Mouse (Mus musculus) liver, embryonic 14.5 days (tissue): ENCODE measurements around the gene Calr.

ENCODE experiments used
- CTCF ChIP-seq: IDR thresholded peaks from 2 replicates; pipeline ENCODE4 v1.5.1; 2016; ENCODE audit warnings: antibody characterized with exemption, low read depth, control low read depth
- EP300 ChIP-seq: IDR thresholded peaks from 2 replicates; pipeline ENCODE4 v1.6.1; 2016; ENCODE audit warnings: antibody characterized with exemption, low read depth

DNA sequence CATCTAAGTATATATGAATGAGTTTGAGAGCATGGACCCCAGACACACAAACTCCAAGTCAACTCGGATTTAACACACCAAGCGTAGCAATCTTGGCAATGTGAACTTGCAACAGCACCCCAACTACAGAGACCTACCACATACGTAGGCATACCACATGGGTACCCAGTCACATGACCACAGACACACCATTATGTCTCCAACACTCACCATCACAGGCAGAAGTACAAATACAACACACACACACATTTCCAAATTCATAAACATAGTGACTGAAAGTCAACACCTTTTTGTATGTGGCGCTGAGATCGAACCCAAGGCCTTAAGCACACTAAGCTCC, 36.8 kb downstream of the Calr start:
- no peak for TF ChIP-seq CTCF
- TF ChIP-seq EP300, result no peak
